Comparison of ENCODE assay signal across 8 mouse cellular contexts in the genomic region with DNA sequence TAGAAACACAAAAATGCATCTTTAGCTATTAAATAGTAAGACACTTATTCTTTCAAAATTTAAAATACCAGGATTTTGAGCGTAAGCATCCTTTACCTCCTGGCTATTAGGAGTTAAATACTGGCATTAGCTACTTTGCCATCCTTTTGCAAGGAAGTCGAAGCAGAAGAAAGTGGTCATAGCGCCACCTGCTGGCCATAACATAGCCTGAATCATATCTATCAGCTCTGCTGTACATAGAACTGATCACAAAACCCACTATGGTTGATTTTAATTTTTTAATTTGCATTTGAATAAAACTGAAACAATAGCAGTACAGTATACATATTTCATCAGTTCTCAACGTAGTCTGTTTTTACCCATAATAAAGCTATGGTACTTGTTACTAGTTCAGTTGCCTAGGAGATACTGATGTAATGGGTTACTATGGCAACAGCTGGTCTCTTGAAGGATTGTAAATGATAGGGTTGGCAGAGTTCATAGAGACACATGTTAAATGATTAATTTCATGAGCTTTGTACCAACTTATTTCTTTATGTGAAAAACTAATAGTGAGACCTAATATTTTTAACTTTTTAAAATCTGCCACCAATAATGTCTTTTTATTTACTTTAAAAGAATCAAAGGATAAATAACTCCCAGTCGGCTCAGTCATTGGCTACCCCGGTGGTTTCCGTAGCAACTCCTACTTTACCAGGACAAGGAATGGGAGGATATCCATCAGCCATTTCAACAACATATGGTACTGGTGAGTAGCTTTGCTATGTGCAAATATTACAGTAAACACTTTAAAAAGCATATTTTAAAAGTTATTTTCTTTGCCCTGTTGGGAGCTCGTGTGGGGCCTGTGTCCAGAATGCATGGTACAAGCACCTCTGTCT.
DNase-seq lines count a peak whose midpoint lies in the region; ATAC-seq lines count a peak whose summit lies in the region.

No protein-coding gene starts in this region.

- H3K36me3 ChIP-seq in hindbrain, embryonic 15.5 days, result no peaks in the 10 kb centered on the region

- H3K4me1 ChIP-seq in hindbrain, embryonic 15.5 days (replicated peaks), result peaks cover 11% of the 10 kb centered on the region; the same call in 1 of the 2 replicates

- H3K4me3 ChIP-seq in hindbrain, embryonic 15.5 days, result no peak overlapping the region

- WGBS in hindbrain, embryonic 15.5 days, result 12% methylated on average over 8 of the region's 8 CpGs

- no peaks in the 10 kb centered on the region for H3K27me3 ChIP-seq in hindbrain, embryonic 15.5 days

- peak; percentile 91 for ATAC-seq in hindbrain, embryonic 15.5 days (ENCODE audit: low FRiP score, low read depth)

- no peaks in the 10 kb centered on the region for H3K9me3 ChIP-seq in hindbrain, embryonic 15.5 days

- no peak overlapping the region for H3K27ac ChIP-seq in hindbrain, embryonic 15.5 days (replicated peaks)

- no peak overlapping the region; the same call in 1 of the 2 replicates for H3K4me2 ChIP-seq in hindbrain, embryonic 15.5 days

- peak; percentile 50 for DNase-seq in Muller cell, postnatal 12 days (ENCODE audit: inconsistent ontology term)
- peak; percentile 78 for DNase-seq in cerebellum, adult 8-10 months
- peak; percentile 82 to 97 for DNase-seq in frontal cortex, adult 2 months (ENCODE audit: extremely low spot score in 1 of 2, low spot score in 1 of 2)
- DNase-seq in layer of hippocampus, postnatal 14 days (ENCODE audit: low spot score in 2 of 2), result peak; percentile 84 to 94
- peak; percentile 79 for DNase-seq in lung, postnatal 25 days (ENCODE audit: low spot score)
- DNase-seq in retina, postnatal 1 day, result peak; percentile 85
- peak; percentile 51 for DNase-seq in urinary bladder, adult 2 months (ENCODE audit: low spot score)

- no peak overlapping the region for H3K9ac ChIP-seq in hindbrain, embryonic 15.5 days
